Mouse (Mus musculus): Measurements from ENCODE around the gene Fam133b.
"Not testable (repeated sequence)": the region's sequence is repeated elsewhere in the genome, so short reads cannot be mapped to it uniquely, and the experiment has no call there.

Gene Fam133b

GRCm38 (mm10) chr5:3520493-3521359 lies 22.9 kb upstream of the Fam133b start:
- CTCF ChIA-PET, result no interaction called here

GRCm38 (mm10) chr5:3521741-3522140 lies 21.9 kb upstream of the Fam133b start:
- CTCF ChIA-PET, result no interaction called here

- CTCF ChIA-PET, result no interaction called here
Measured at GRCm38 (mm10) chr5:3522826-3523225, 20.8 kb upstream of the Fam133b start.

- CTCF ChIA-PET, result no interaction called here
Measured at GRCm38 (mm10) chr5:3527041-3527691, 16.5 kb upstream of the Fam133b start.

GRCm38 (mm10) chr5:3529585-3530189 lies 13.9 kb upstream of the Fam133b start:
- CTCF ChIA-PET, result no interaction called here

GRCm38 (mm10) chr5:3532048-3532447 lies 11.6 kb upstream of the Fam133b start:
- CTCF ChIA-PET, result not testable (repeated sequence)

GRCm38 (mm10) chr5:3536592-3537212 lies 6.9 kb upstream of the Fam133b start:
- CTCF ChIA-PET, result no interaction called here

GRCm38 (mm10) chr5:3538505-3539472 lies 4.8 kb upstream of the Fam133b start:
- CTCF ChIA-PET, result no interaction called here

- CTCF ChIA-PET, result no interaction called here
Measured at GRCm38 (mm10) chr5:3541871-3542270, 1.8 kb upstream of the Fam133b start.

- CTCF ChIA-PET, result no interaction called here
Measured at GRCm38 (mm10) chr5:3544480-3544769, 792 bp downstream of the Fam133b start.

- CTCF ChIA-PET, result interaction anchor here (1.0 kb wide), 1 partner anchor 12 kb away, joined by 3 read pairs; no protein-coding TSS in a partner anchor
Measured at GRCm38 (mm10) chr5:3546226-3546625, 2.6 kb downstream of the Fam133b start.

GRCm38 (mm10) chr5:3551481-3551880 lies 7.8 kb downstream of the Fam133b start:
- CTCF ChIA-PET, result no interaction called here

- CTCF ChIA-PET, result no interaction called here
Measured at GRCm38 (mm10) chr5:3554198-3554597, 10.6 kb downstream of the Fam133b start.

GRCm38 (mm10) chr5:3571266-3571665 lies 27.6 kb downstream of the Fam133b start, which contains the start of gene 1700109H08Rik:
1700109H08Rik (plus strand) TSS chr5:3571566.
- CTCF ChIA-PET, result no interaction called here

GRCm38 (mm10) chr5:3574825-3575224 lies 31.2 kb downstream of the Fam133b start:
- CTCF ChIA-PET, result no interaction called here

GRCm38 (mm10) chr5:3577939-3578338 lies 34.3 kb downstream of the Fam133b start:
- CTCF ChIA-PET, result no interaction called here

- CTCF ChIA-PET, result no interaction called here
Measured at GRCm38 (mm10) chr5:3579066-3579465, 35.4 kb downstream of the Fam133b start.

GRCm38 (mm10) chr5:3595693-3596398 lies 52.2 kb downstream of the Fam133b start, which contains the start of gene Pex1:
Pex1 (plus strand) TSS chr5:3596066.
- CTCF ChIA-PET, result no interaction called here

- CTCF ChIA-PET, result interaction anchor here (0.6 kb wide), 1 partner anchor 293 kb away, joined by 3 read pairs; no protein-coding TSS in a partner anchor
Measured at GRCm38 (mm10) chr5:3596399-3596766, 52.8 kb downstream of the Fam133b start, which contains the start of gene Rbm48. Rbm48 (minus strand) TSS chr5:3596585.

GRCm38 (mm10) chr5:3597171-3597570 lies 53.5 kb downstream of the Fam133b start:
- CTCF ChIA-PET, result interaction anchor here (0.7 to 1.0 kb wide), 2 partner anchors 180 to 254 kb away, joined by 3 to 4 read pairs; no protein-coding TSS in a partner anchor

All from spleen, embryonic (tissue).